In the genomic region with DNA sequence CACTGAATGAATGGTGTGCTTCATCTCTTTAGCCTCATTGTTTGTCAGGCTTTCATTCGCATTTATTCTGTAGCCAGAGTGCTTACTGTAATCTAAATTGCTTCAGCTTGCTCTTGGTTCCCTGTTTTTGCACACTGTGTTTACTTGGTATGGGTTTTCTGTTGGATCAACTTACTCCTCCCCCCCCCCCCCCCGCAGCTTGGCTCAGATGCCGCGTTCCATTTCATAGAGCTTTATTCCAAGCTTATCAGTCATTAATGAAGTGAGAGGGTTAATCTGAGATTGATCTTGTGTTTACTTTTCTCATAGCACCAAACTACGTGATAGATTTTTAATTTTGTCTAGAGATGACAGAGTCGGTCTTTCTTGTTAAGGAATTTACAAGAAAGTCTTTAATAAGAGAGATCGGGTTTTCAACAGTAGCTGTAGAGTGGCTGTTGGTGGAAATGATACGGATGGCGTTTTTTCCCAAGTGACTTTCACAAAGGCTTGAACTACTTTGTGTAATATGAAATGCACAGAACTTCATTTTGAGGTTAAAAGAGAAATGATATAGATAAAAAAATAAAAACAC, we compare ENCODE assay signal across 18 mouse cellular contexts. TPM values are rescaled to one million over a fixed set of nuclear protein-coding genes. Genes with fewer than 3 reads are reported as not detected.
"Had no signal": no experiment of that assay in that cellular context is flagged by ENCODE, and none has a peak within 500 bp of the region (broad histone marks: within the 10 kb centered on the region; RNA-seq: fewer than 3 reads in every experiment).

No protein-coding gene starts in this region.

- H3K4me2 ChIP-seq: neural tube, embryonic 15.5 days; stomach, embryonic 15.5 days had no signal

- H3K4me1 ChIP-seq: neural tube, embryonic 15.5 days; stomach, embryonic 15.5 days had no signal

- H3K27ac ChIP-seq: neural tube, embryonic 15.5 days; stomach, embryonic 15.5 days; stomach, postnatal 0 days had no signal

- H3K27me3 ChIP-seq: neural tube, embryonic 15.5 days; stomach, embryonic 15.5 days had no signal

- H3K9me3 ChIP-seq: neural tube, embryonic 15.5 days; stomach, embryonic 15.5 days had no signal

- H3K36me3 ChIP-seq: neural tube, embryonic 15.5 days; stomach, embryonic 15.5 days had no signal

- H3K9ac ChIP-seq: neural tube, embryonic 15.5 days; stomach, embryonic 15.5 days had no signal

- H3K4me3 ChIP-seq: neural tube, embryonic 15.5 days; stomach, embryonic 15.5 days had no signal

- DNase-seq: retina, postnatal 1 day; right cerebral cortex, adult 18-20 months; right cerebral cortex, postnatal 14 days; right cerebral cortex, postnatal 25 days; right cerebral cortex, postnatal 4 days; spleen, adult 18-20 months; thymus, adult 18-20 months; thymus, adult 2 months; thymus, postnatal 14 days; thymus, postnatal 25 days; thymus, postnatal 36 days; thymus, postnatal 4 days had no signal

RNA-seq across cellular contexts. Expression of a gene that starts 59.6 kb away (rescaled TPM):
- polyA plus RNA-seq: small intestine, adult 2 months; spleen, adult 2 months; urinary bladder, adult 2 months had no signal
